Mouse (Mus musculus): ENCODE results near the gene Slc24a3.

GRCm38 (mm10) chr2:145358236-145358942 is 190.8 kb downstream of the Slc24a3 start:
- TF ChIP-seq NRF1 (IDR thresholded peaks at IDR 0.05; ENCODE audit: insufficient read depth, low read depth, low read length, poor library complexity, severe bottlenecking) (no peak), CTCF (IDR thresholded peaks at IDR 0.05 in 2 of 3, conservative IDR thresholded peaks at IDR 0.05 in 1 of 3; ENCODE audit: control insufficient read depth in 1 of 3, insufficient read depth in 1 of 3, low read depth in 2 of 3, low read length in 3 of 3, poor library complexity in 1 of 3, severe bottlenecking in 1 of 3) (no peak), POLR2A (IDR thresholded peaks at IDR 0.05; ENCODE audit: control insufficient read depth in 1 of 2, insufficient read depth in 1 of 2, low read depth in 1 of 2, low read length in 2 of 2, poor library complexity in 1 of 2) (no peak), ZKSCAN1 (IDR thresholded peaks at IDR 0.05; ENCODE audit: low read depth, low read length) (no peak), ZC3H11A (IDR thresholded peaks at IDR 0.05; ENCODE audit: low read depth, low read length) (no peak), EP300 (IDR thresholded peaks at IDR 0.05; ENCODE audit: low read depth in 1 of 2, low read length in 2 of 2) (no peak), ZMIZ1 (IDR thresholded peaks at IDR 0.05; ENCODE audit: low read depth, low read length) (no peak), NELFE (IDR thresholded peaks at IDR 0.05; ENCODE audit: low read depth, low read length) (no peak), GABPA (IDR thresholded peaks at IDR 0.05; ENCODE audit: low read depth, low read length) (no peak), TAL1 (IDR thresholded peaks at IDR 0.05; ENCODE audit: low read length) (no peak), MAZ (IDR thresholded peaks at IDR 0.05; ENCODE audit: low read depth, low read length) (no peak)
